18 mouse cellular contexts compared by ENCODE assay signal in genomic region chr1:177753496-177753895, GRCm38 (mm10). TPM values are rescaled to one million over a fixed set of nuclear protein-coding genes. Genes with fewer than 3 reads are reported as not detected.
"Had no signal": no experiment of that assay in that cellular context is flagged by ENCODE, and none has a peak within 500 bp of the region (broad histone marks: within the 10 kb centered on the region; RNA-seq: fewer than 3 reads in every experiment).

No protein-coding gene starts in this region.

- H3K36me3 ChIP-seq: stomach, embryonic 15.5 days had no signal

- H3K4me1 ChIP-seq: midbrain, embryonic 10.5 days; midbrain, embryonic 13.5 days; neural tube, embryonic 12.5 days; stomach, embryonic 15.5 days had no signal

- H3K27me3 ChIP-seq: midbrain, embryonic 13.5 days; neural tube, embryonic 12.5 days; stomach, embryonic 15.5 days had no signal

- DNase-seq: lung, adult 18-20 months; lung, embryonic 14.5 days; lung, postnatal 10 days; lung, postnatal 4 days; right cerebral cortex, postnatal 14 days; thymus, adult 2 months; thymus, postnatal 25 days; thymus, postnatal 4 days had no signal

- H3K9ac ChIP-seq: lung, embryonic 14.5 days; midbrain, embryonic 13.5 days; neural tube, embryonic 12.5 days; stomach, embryonic 15.5 days had no signal

- H3K4me3 ChIP-seq: midbrain, embryonic 10.5 days; midbrain, embryonic 13.5 days; myocyte; neural tube, embryonic 12.5 days; stomach, embryonic 15.5 days had no signal

- H3K27ac ChIP-seq: midbrain, embryonic 10.5 days; midbrain, embryonic 13.5 days; neural tube, embryonic 12.5 days; stomach, embryonic 15.5 days; stomach, postnatal 0 days had no signal

RNA-seq across cellular contexts. Expression of gene 1700016C15Rik, which starts 23.9 kb away (rescaled TPM):
- polyA plus RNA-seq: liver, embryonic 16.5 days; lung, embryonic 14.5 days; midbrain, embryonic 10.5 days; midbrain, embryonic 13.5 days; midbrain, embryonic 16.5 days; myocyte; neural tube, embryonic 14.5 days; spleen, adult 2 months; stomach, embryonic 15.5 days; thymus, adult 2 months had no signal
